Mouse (Mus musculus) MEL-GATA-1-ER (cell line): ENCODE data around the gene Sec16a.

ENCODE experiments used
- DNase-seq: peaks from one replicate; pipeline ENCODE4 v3.0.0-alpha.2; 2012; ENCODE audit warnings: low read depth; ENCODE audit errors: extremely low read depth

Gene Sec16a

GRCm38 (mm10) chr2:26474789-26475504 lies 29.9 kb upstream of the Sec16a start:
- no peak for DNase-seq

DNA sequence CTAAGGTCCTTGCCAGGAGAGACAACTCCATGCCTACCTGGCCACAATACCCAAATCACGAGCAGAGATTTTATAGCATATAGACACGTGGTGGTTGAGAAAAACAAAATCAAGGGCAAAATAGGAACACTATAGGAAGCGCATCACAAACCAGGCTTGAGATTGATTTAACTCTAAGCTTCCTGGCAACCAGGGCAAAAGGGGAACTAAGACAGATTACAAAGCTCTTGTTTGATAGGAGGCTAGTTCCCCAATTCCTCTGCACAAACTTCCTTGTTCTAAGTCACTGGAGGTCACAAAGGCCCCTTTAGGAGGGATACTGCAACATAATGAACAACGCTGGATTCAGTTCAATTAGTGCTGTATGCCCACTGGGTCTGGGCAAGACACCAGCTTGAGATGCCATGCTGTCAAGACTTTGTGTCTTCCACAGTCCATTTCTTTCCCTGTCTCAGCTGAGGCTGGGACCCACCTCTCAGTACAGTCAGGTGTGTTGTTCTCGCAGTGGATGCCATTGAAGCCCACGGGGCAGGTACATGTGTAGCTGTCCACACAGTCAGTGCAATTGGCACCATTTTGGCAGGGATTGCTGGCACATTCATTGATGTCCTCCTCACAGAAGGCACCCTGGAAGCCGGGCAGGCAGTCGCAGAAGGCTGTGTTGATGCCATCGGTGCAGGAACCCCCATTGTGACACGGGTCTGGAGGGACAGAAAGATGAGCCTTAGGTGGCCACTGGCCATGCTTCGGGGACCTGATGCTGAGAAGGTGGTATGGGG lies 27.5 kb upstream of the Sec16a start:
- peak; percentile 86 for DNase-seq

DNA sequence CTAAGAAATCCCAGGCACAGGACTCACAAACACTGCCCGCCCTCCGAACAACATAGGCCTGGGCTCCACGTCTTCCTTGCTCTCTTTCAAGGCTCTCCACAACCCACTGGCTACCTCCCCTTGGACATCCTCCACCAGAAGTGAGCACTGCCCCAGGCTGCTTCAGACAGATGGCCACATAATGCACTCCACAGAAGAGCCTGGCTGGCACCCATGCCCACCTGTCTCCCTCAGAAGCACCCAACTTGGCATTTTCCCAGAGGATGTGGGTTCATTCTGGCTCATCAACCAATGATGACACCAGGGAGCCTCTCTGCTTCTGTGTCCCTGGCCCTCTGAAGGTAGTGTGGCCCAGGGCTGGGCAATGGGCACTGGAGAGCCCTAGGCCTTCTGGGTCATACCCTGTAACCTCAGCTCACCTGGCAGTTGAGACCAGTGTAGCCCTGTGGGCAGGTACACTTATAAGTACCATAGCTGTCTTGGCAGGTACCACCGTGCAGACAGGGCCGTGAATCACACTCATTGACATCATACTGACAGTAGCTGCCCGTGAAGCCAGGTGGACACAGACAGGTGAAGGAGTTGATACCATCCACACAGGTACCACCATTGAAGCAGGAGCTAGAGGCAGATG lies 26.8 kb upstream of the Sec16a start:
- DNase-seq, result no peak

DNA sequence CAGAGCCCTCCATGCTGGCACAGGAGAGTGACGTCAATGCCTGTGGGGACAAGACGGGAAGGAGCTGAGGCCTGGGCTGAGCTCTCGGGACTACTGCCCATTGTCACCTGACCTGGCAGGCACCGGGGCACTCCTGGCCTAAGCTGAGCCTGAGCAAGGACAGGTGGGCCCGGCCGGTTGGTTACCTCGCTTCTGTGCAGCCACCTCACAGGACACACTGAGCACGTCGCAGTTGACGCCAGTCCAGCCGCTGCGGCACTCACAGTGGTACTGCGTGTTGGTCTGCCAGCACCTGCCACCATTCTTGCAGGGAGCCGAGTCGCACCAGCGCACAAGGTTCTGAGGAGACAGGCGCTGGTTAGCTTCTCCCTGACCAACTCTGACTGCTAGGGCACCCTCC lies 26.0 kb upstream of the Sec16a start:
- DNase-seq, result no peak

DNA sequence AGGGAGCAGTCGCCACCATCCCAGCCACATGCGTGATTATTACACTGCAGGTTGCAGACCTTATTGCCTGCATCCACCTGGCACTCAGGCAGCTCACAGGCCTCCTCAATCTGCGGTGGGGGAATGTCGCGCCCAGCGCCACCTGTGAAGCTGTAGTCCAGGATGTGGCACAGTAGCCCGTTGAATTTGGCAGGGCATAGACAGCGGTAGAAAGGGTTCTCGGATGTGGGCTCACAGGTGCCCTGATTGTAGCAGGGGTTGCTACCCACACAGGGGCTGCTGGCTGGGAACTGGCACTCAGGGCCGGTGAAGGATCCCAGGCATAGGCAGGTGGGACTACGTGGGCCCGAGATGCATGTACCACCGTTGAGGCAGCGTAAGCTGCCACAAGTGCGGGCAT lies 23.4 kb upstream of the Sec16a start:
- DNase-seq, result no peak

DNA sequence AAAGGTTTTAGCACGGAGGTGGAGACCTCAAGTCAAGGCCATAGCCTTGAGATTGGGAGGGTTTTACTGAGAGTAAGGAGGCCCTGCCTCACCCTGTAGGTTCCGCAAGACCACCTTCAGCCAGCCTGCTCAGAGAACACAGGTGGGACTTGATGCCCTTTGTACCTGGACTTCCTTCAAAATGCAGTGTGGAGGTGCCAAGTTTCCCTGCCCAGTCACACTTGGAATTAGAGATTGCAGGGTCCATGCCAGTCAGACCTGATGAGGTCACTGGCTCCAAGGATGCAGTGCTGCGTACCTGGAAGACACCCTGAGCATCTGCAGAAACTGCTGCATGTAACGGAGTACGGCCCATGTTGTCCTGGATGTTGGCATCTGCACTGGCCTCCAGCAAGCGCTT lies 18.4 kb upstream of the Sec16a start:
- DNase-seq, result no peak

DNA sequence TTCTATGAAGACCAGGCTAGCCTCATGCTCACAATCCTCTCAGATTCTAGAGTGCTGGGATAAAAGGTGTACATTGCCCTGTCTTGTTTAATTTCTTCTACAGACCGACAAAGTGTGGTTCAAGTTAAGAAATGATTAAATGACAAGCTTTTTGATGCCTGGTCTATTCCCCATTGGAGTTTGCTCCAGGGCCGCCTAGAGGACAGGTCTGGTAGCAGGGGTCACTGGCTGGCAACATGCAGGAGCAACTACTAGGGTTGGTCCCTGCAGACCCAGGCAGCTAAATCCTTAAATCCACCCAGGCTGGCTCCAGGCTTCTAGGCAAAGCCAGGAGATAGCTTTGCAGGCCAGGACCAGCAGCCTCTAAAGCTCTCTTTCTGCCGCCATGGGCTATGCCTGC lies 18.0 kb upstream of the Sec16a start:
- no peak for DNase-seq

DNA sequence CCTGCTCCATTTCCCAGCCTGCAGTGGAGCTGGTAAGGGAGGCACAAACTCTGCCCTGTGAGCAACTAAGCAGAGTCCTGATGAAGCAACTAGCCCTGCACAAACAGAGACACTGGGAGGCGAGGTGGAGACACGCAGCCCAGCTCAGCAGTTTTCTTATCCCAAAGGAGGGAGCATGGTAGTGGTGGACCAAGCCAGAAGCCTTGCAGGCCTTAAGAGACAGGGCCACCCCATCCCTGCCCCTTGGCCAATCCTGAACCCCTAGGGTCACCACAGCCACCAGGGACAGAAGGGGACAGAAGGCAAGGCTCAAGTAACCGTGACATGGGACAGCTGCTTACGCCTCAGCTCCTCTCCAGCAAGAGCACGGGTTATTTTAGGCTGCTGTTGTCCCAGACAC lies 16.7 kb upstream of the Sec16a start:
- no peak for DNase-seq

DNA sequence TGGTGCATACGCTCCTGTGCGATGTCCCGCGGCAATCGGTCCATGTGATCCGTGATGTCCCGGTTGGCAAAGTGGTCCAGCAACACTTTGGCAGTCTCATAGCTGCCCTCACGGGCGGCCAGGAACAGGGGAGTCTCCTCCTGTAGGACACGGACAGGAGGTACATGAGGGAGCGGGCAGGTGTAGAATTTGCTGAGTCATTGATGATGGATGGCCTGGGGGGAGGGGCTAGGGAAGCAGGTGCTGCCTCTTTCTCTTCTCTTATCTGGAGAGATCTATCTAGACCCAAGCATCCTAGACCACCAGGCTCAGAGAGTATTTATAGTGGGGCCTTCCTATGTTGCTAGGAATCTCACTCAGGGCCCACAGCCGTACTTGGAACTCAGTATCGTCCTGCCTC lies 15.8 kb upstream of the Sec16a start:
- DNase-seq, result no peak

DNA sequence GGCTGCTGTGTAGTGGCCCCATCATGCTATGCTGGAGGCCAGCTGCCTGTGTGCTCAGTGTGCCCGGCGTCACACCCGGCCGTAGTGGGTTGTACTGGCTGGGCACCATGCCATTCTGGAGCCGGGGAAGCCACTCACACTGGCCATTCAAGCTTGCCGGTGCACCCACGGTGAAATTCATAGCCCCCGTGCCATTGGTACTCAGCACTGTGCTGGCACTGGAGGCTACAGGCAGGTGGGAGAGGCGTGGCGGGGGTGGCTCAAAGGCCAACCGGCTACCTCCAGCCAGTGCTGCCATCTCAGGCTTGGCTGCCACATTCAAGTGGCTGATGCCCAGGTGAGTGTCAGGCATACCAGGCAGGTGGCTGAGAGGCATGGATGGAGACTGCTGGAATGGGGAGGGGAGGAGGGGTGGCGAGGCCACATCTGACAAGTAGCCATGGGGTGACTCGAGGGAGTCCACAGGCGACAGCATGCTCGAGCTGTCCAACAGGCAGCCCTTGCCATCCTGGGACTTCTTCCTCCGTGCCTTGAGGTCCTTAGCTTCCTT lies 15.2 kb upstream of the Sec16a start:
- no peak for DNase-seq

DNA sequence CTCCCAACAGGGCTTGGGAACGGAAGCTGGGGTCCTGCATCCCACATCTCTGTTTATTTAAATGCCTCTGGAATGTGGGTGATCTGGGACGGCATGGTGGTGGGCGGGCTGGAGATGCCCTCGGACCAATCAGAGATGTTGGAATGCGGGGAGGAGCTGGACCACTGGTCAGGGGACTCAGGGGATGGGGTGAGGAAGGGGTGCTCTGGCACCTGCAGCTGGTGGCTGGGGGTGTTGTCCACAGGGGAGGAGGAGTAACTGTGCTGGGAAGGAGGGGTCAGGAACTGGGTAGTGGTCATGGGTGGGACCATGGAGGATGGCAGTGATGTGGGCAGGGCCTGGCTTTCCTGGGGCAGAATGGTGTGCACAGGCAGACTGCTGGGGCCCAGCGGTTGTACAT lies 14.5 kb upstream of the Sec16a start:
- no peak for DNase-seq

DNA sequence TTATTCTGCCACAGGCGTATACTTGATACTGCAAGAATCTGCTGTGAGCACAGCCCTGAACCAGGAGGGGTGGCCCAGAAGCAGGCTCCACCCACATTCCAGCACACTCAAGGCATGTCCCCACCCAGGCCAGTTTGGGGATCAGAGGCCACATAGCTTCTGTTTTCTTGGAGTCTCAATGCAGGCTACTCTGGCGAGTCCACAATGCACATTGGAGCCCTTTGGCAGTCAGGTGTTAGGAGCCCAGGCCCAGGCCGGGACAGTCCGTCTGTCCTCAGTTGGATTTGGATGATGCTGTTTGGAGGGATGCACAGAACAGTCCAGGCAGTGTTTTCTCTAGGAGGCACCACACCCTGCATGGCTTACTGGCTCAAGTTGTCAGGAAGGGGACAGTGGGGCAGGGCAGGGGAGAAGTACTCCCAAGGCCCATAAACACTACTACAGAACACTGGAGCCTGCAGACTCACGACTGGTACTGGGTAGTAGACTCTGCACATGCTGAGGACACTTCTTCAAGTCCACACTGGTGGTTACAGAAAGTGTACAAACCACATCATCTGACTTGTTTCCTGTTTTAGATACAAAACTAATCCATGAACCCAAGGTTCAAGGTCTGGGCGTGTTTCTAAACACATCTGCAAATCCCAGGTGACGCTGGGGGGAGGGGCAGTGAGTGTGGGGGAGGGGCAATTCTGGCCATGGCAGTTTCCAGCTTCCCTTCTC lies 13.5 kb upstream of the Sec16a start:
- DNase-seq, result no peak

GRCm38 (mm10) chr2:26449121-26450060 lies 4.4 kb upstream of the Sec16a start:
- DNase-seq, result no peak

- DNase-seq, result no peak
Measured at GRCm38 (mm10) chr2:26447451-26447850, 2.4 kb upstream of the Sec16a start.

- no peak for DNase-seq
Measured at GRCm38 (mm10) chr2:26446671-26447070, 1.7 kb upstream of the Sec16a start.

GRCm38 (mm10) chr2:26445666-26446445 lies 840 bp upstream of the Sec16a start:
- DNase-seq, result peak; percentile 90

- peak; percentile 6 for DNase-seq
Measured at GRCm38 (mm10) chr2:26444368-26444767, 648 bp downstream of the Sec16a start.

- DNase-seq, result peak; percentile 4
Measured at GRCm38 (mm10) chr2:26443876-26444275, 1.1 kb downstream of the Sec16a start.

GRCm38 (mm10) chr2:26442843-26443242 lies 2.2 kb downstream of the Sec16a start:
- no peak for DNase-seq

GRCm38 (mm10) chr2:26441688-26442087 lies 3.3 kb downstream of the Sec16a start:
- DNase-seq, result no peak
